Mouse (Mus musculus) ES-E14 (cell line): Measurements from ENCODE around the gene Mrc1.

Experiments used
- HCFC1 ChIP-seq: IDR thresholded peaks from 2 replicates; pipeline ENCODE4 v1.6.1; 2012; ENCODE audit warnings: low read length, inconsistent platforms, borderline replicate concordance; ENCODE audit not compliant: insufficient read depth
- MAFK ChIP-seq: IDR thresholded peaks from 2 replicates; pipeline ENCODE4 v1.6.1; 2014; ENCODE audit warnings: mild to moderate bottlenecking, low read depth, low read length, inconsistent platforms; ENCODE audit not compliant: insufficient read depth
- ZNF384 ChIP-seq: IDR thresholded peaks from 2 replicates; pipeline ENCODE4 v1.6.1; 2012; ENCODE audit warnings: low read depth, low read length, inconsistent platforms

DNA sequence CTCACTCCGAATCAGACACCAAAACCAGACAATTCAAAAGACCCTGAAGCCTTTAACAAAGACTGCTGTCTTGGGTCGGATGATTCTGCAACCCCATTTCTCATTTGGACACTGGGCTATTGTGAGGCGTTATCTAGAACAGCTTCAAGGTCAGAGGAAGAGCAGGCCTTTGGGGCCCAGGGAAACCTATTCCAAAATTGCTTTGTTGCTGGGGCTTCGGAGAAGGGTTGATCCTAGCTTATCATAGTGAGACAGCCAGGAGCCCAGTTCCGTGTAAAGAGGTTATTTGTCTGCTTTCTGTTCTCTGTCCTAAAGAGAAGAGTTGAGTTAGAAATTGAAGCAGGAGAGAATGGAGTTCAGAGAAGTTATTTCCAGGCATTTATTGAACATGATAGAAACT lies 10.0 kb downstream of the Mrc1 start:
- TF ChIP-seq HCFC1 (no peak), ZNF384 (no peak), MAFK (no peak)
